Mouse (Mus musculus) bone marrow macrophage, adult 2 months (primary cell): Measurements from ENCODE around the gene Trim26.

ENCODE experiments used
- CTCF ChIP-seq: IDR thresholded peaks from 2 replicates; pipeline ENCODE4 v1.5.1; 2012; ENCODE audit warnings: low read depth, mild to moderate bottlenecking, low read length, moderate library complexity
- POLR2A ChIP-seq: IDR thresholded peaks from 2 replicates; pipeline ENCODE4 v1.6.1; 2012; ENCODE audit warnings: mild to moderate bottlenecking, low read depth, low read length, borderline replicate concordance

DNA sequence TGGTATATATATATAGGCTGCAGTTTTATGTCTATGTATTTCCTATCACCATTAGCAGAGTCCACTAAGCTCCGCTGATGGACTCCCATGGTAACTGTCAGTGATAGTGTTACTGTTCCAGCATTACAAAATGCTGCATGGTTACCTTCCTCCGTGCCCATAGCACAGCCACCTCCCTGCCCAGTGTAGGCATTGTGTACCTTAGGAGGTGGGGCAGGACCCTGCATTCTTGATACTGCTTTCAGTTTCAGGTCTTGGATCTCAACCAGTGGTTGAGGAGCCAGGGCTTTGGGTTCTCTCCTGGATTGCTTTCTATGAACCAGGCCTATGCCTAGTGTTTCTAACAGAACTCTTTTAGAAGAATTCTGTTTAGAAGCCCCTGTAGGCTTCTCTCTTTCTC is 13.1 kb downstream of the Trim26 start:
- TF ChIP-seq CTCF (no peak), POLR2A (no peak)
